Mouse (Mus musculus): ENCODE measurements around the gene Grb10. TPM values are rescaled to one million over a fixed set of nuclear protein-coding genes. Genes with fewer than 3 reads are reported as not detected.

Grb10 gene
- polyA plus RNA-seq, 1 experiment = 0.01 TPM

DNA sequence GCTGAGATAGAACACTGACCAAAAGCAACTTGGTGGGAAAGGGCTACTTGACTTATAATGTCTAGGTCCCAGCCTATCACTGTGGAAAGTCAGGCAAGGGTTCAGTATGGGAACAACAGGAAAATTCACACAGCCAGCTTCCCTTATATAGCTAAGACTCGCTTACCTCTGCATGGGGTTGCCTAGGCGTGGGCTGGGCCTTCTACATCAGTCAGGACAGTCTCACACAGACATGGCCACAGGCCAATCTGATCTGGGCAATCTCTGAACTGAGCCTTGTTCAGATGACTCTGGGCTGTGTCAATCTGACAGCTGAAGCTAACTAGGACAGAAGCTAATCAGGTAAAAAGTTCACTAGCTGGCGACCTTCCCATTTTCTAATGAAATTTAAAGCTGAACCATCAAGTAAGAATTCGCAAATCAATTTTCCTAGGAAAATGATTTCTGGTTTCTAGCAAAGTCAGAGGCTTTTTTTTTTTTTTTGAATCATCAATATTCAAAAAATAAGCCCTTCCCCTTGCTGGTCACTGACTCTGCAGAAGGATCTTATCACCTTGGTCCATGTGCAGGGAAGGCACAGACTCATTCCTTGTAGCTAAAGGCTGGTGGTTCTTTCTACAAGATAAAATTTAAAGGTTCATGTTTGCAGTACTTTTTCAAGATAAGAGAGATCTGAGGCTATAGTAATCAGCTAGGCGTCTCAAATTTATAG, 76.4 kb downstream of the Grb10 start:
- H3ac ChIP-seq (ENCODE audit: control insufficient read depth, insufficient read length, low read depth) = no peak overlapping the region
- H3K79me2 ChIP-seq (ENCODE audit: control insufficient read depth, insufficient read depth) = no peaks in the 10 kb centered on the region
- no peak for TF ChIP-seq USF1 (IDR thresholded peaks at IDR 0.05; ENCODE audit: low read depth)
- no peak for TF ChIP-seq MYOD1 (IDR thresholded peaks at IDR 0.05; ENCODE audit: control insufficient read depth, insufficient read length, low read depth)
- no peak for TF ChIP-seq CEBPB (IDR thresholded peaks at IDR 0.05; ENCODE audit: low read depth)
- no peak for TF ChIP-seq MYOG (IDR thresholded peaks at IDR 0.05; ENCODE audit: control insufficient read depth, extremely low read depth, insufficient read length)
- TF ChIP-seq CTCF (IDR thresholded peaks at IDR 0.05; ENCODE audit: control insufficient read depth, insufficient read depth, insufficient read length) = no peak
- no peak for TF ChIP-seq MAX (IDR thresholded peaks at IDR 0.05)
- TF ChIP-seq FOSL1 (IDR thresholded peaks at IDR 0.05; ENCODE audit: insufficient read depth, low read length, poor library complexity, severe bottlenecking) = no peak
- H3K4me3 ChIP-seq (ENCODE audit: insufficient read depth, poor library complexity, severe bottlenecking) = no peak overlapping the region
- H3K27me3 ChIP-seq (ENCODE audit: control insufficient read depth, insufficient read depth, insufficient read length) = no peaks in the 10 kb centered on the region
- no peaks in the 10 kb centered on the region for H3K79me3 ChIP-seq (ENCODE audit: low read depth)
- H3K36me3 ChIP-seq (ENCODE audit: control insufficient read depth, insufficient read depth) = no peaks in the 10 kb centered on the region

DNA sequence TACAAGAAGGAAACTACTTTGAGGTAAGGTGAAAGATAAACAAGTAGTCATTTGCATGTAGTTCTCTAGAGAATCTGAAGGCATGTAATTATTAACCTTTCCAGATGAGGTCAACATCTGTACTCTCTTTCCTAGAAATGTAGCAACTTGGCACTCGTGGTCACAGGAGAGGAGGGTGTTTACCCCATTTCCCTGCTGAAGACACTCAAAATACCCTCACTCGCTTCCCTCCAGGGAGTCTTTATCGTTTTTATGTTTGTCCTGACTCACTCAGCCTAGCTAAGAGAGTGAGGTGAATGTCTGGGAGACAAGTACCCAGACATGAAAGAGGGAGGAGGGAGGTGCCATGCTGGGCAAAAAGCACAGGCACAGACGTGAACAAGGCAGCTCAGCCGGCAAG, 77.6 kb downstream of the Grb10 start:
- Histone ChIP-seq H3K79me2 (ENCODE audit: control insufficient read depth, insufficient read depth) (no peaks in the 10 kb centered on the region), H3K4me3 (ENCODE audit: insufficient read depth, poor library complexity, severe bottlenecking) (no peak overlapping the region), H3K27me3 (ENCODE audit: control insufficient read depth, insufficient read depth, insufficient read length) (no peaks in the 10 kb centered on the region), H3K79me3 (ENCODE audit: low read depth) (no peaks in the 10 kb centered on the region), H3ac (ENCODE audit: control insufficient read depth, insufficient read length, low read depth) (no peak overlapping the region), H3K36me3 (ENCODE audit: control insufficient read depth, insufficient read depth) (no peaks in the 10 kb centered on the region)
- TF ChIP-seq MAX (IDR thresholded peaks at IDR 0.05) (no peak), CEBPB (IDR thresholded peaks at IDR 0.05; ENCODE audit: low read depth) (no peak), USF1 (IDR thresholded peaks at IDR 0.05; ENCODE audit: low read depth) (no peak), FOSL1 (IDR thresholded peaks at IDR 0.05; ENCODE audit: insufficient read depth, low read length, poor library complexity, severe bottlenecking) (no peak), MYOG (IDR thresholded peaks at IDR 0.05; ENCODE audit: control insufficient read depth, extremely low read depth, insufficient read length) (no peak)

DNA sequence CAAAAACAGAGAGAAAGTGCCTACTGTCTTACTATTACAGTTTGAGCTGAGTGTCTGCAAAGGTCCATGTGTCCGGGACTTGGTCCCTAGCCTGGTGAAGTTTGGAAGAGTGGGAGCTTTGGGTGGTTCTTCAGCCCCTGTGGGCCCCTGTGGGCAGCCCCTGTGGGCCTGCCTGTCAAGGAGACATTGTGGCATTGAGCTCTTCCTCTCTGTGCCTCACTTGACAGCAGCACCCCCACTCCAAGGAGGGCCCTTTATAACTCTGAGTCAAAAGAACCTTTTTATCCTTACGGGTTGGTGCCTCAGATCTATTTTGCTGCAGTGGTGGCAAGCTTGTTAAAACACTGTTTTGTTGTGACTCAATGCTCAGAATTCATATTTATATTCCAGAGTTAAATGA, 78.3 kb downstream of the Grb10 start:
- TF ChIP-seq MYOD1 (IDR thresholded peaks at IDR 0.05; ENCODE audit: control insufficient read depth, insufficient read length, low read depth) = no peak
- no peak for TF ChIP-seq MAX (IDR thresholded peaks at IDR 0.05)
- TF ChIP-seq CEBPB (IDR thresholded peaks at IDR 0.05; ENCODE audit: low read depth) = no peak
- no peak for TF ChIP-seq FOSL1 (IDR thresholded peaks at IDR 0.05; ENCODE audit: insufficient read depth, low read length, poor library complexity, severe bottlenecking)
- TF ChIP-seq USF1 (IDR thresholded peaks at IDR 0.05; ENCODE audit: low read depth) = no peak
- no peak for TF ChIP-seq MYOG (IDR thresholded peaks at IDR 0.05; ENCODE audit: control insufficient read depth, extremely low read depth, insufficient read length)
- no peak for TF ChIP-seq CTCF (IDR thresholded peaks at IDR 0.05; ENCODE audit: control insufficient read depth, insufficient read depth, insufficient read length)
- H3K27me3 ChIP-seq (ENCODE audit: control insufficient read depth, insufficient read depth, insufficient read length) = no peaks in the 10 kb centered on the region
- no peaks in the 10 kb centered on the region for H3K79me2 ChIP-seq (ENCODE audit: control insufficient read depth, insufficient read depth)
- H3K79me3 ChIP-seq (ENCODE audit: low read depth) = no peaks in the 10 kb centered on the region
- no peak overlapping the region for H3K4me3 ChIP-seq (ENCODE audit: insufficient read depth, poor library complexity, severe bottlenecking)
- no peak overlapping the region for H3ac ChIP-seq (ENCODE audit: control insufficient read depth, insufficient read length, low read depth)
- H3K36me3 ChIP-seq (ENCODE audit: control insufficient read depth, insufficient read depth) = no peaks in the 10 kb centered on the region

DNA sequence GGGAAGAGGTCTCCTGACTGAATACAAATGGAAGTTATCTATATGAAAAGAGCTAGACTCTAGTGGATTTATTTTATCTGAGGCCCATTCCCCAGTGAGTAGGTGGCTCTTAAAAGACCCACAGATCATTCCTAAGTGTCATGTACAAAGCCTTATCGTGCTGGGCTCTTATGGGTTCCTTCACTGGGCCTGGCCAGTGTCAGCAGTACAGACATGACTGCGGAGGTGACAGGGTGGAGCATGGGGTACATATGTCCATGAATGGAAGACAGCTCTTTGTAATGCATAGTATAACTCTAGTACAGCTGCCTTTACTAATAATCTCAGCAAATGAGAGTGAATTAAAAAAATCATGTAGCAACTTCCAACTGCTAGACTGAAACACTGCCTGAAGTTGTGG, 80.0 kb downstream of the Grb10 start:
- H3K36me3 ChIP-seq (ENCODE audit: control insufficient read depth, insufficient read depth) = no peaks in the 10 kb centered on the region
- no peaks in the 10 kb centered on the region for H3K79me2 ChIP-seq (ENCODE audit: control insufficient read depth, insufficient read depth)
- H3K79me3 ChIP-seq (ENCODE audit: low read depth) = no peaks in the 10 kb centered on the region
- H3ac ChIP-seq (ENCODE audit: control insufficient read depth, insufficient read length, low read depth) = no peak overlapping the region
- no peaks in the 10 kb centered on the region for H3K27me3 ChIP-seq (ENCODE audit: control insufficient read depth, insufficient read depth, insufficient read length)
- no peak overlapping the region for H3K4me3 ChIP-seq (ENCODE audit: insufficient read depth, poor library complexity, severe bottlenecking)
- TF ChIP-seq MYOD1 (IDR thresholded peaks at IDR 0.05; ENCODE audit: control insufficient read depth, insufficient read length, low read depth) (no peak), FOSL1 (IDR thresholded peaks at IDR 0.05; ENCODE audit: insufficient read depth, low read length, poor library complexity, severe bottlenecking) (no peak), CEBPB (IDR thresholded peaks at IDR 0.05; ENCODE audit: low read depth) (no peak), CTCF (IDR thresholded peaks at IDR 0.05; ENCODE audit: control insufficient read depth, insufficient read depth, insufficient read length) (no peak), MYOG (IDR thresholded peaks at IDR 0.05; ENCODE audit: control insufficient read depth, extremely low read depth, insufficient read length) (no peak), MAX (IDR thresholded peaks at IDR 0.05) (no peak), USF1 (IDR thresholded peaks at IDR 0.05; ENCODE audit: low read depth) (no peak)

DNA sequence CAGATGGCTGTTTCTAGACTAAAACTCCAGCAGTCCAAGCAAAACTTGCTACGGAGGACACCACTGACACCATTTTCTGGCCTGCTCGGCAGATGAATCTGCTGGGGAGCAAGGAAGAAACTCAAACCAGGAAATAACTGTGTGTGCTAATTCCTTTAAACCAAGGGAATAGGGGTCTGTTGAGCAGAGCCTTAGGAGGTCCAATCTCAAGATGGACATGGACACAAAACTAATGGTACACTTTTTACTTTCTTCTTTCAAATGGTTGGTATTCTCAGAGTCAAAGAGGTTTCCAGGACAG, 80.5 kb downstream of the Grb10 start:
- no peaks in the 10 kb centered on the region for H3K79me2 ChIP-seq (ENCODE audit: control insufficient read depth, insufficient read depth)
- no peaks in the 10 kb centered on the region for H3K36me3 ChIP-seq (ENCODE audit: control insufficient read depth, insufficient read depth)
- no peaks in the 10 kb centered on the region for H3K79me3 ChIP-seq (ENCODE audit: low read depth)
- no peak overlapping the region for H3K4me3 ChIP-seq (ENCODE audit: insufficient read depth, poor library complexity, severe bottlenecking)
- no peak overlapping the region for H3ac ChIP-seq (ENCODE audit: control insufficient read depth, insufficient read length, low read depth)
- H3K27me3 ChIP-seq (ENCODE audit: control insufficient read depth, insufficient read depth, insufficient read length) = no peaks in the 10 kb centered on the region
- no peak for TF ChIP-seq CEBPB (IDR thresholded peaks at IDR 0.05; ENCODE audit: low read depth)
- no peak for TF ChIP-seq FOSL1 (IDR thresholded peaks at IDR 0.05; ENCODE audit: insufficient read depth, low read length, poor library complexity, severe bottlenecking)
- no peak for TF ChIP-seq USF1 (IDR thresholded peaks at IDR 0.05; ENCODE audit: low read depth)
- TF ChIP-seq CTCF (IDR thresholded peaks at IDR 0.05; ENCODE audit: control insufficient read depth, insufficient read depth, insufficient read length) = no peak
- TF ChIP-seq MAX (IDR thresholded peaks at IDR 0.05) = no peak
- TF ChIP-seq MYOD1 (IDR thresholded peaks at IDR 0.05; ENCODE audit: control insufficient read depth, insufficient read length, low read depth) = no peak
- TF ChIP-seq MYOG (IDR thresholded peaks at IDR 0.05; ENCODE audit: control insufficient read depth, extremely low read depth, insufficient read length) = no peak

Data from C2C12 (cell line).